Mouse (Mus musculus) myocyte (in vitro differentiated cells): ENCODE measurements at regions not wholly inside any gene's neighbourhood (a gene's known extent, or its start where the extent isn't known, plus 50 kb on each side); places are given as distances from the start of the nearest gene placed in this dataset.
A peak's percentile ranks its signal among the peaks of the same experiment; 100 is the strongest.

Experiments
- H3K27me3 ChIP-seq: one replicate; pipeline ENCODE4 v1.6.1; 2011; ENCODE audit not compliant: control insufficient read depth, insufficient read depth, insufficient read length
- H3K36me3 ChIP-seq: one replicate; pipeline ENCODE4 v1.6.1; 2011; ENCODE audit not compliant: control insufficient read depth, insufficient read depth
- H3K4me2 ChIP-seq: one replicate; pipeline ENCODE4 v1.6.1; 2011; ENCODE audit warnings: low read depth, control low read depth
- H3K4me3 ChIP-seq: one replicate; pipeline ENCODE4 v1.5.1; 2011; ENCODE audit warnings: mild to moderate bottlenecking, control low read depth, moderate library complexity
- H3K79me2 ChIP-seq: one replicate; pipeline ENCODE4 v1.6.1; 2011; ENCODE audit not compliant: control insufficient read depth, insufficient read depth
- H3ac ChIP-seq: one replicate; pipeline ENCODE4 v1.6.1; 2011; ENCODE audit not compliant: control insufficient read depth, insufficient read length
- CEBPB ChIP-seq: IDR thresholded peaks from 2 replicates; pipeline ENCODE4 v1.6.1; 2011; ENCODE audit warnings: mild to moderate bottlenecking, moderate library complexity; ENCODE audit not compliant: poor library complexity, insufficient read depth, severe bottlenecking
- E2F4 ChIP-seq: IDR thresholded peaks from one replicate; pipeline ENCODE4 v1.6.1; 2011; ENCODE audit warnings: mild to moderate bottlenecking, control low read depth, moderate library complexity; ENCODE audit not compliant: insufficient read depth
- MAX ChIP-seq: IDR thresholded peaks from one replicate; pipeline ENCODE4 v1.6.1; 2011; ENCODE audit warnings: low read depth, mild to moderate bottlenecking, control low read depth
- MYOD1 ChIP-seq, 3 experiments: IDR thresholded peaks; one replicate each; pipeline ENCODE4 v1.6.1; 2011; ENCODE audit warnings: control low read depth in 2 of 3, low read depth in 2 of 3, mild to moderate bottlenecking in 2 of 3, moderate library complexity in 1 of 3; ENCODE audit not compliant: insufficient read length in 2 of 3, control insufficient read depth in 1 of 3
- MYOG ChIP-seq, 3 experiments: IDR thresholded peaks; one replicate each; pipeline ENCODE4 v1.6.1; 2011; ENCODE audit warnings: control low read depth in 2 of 3, low read depth in 2 of 3, mild to moderate bottlenecking in 2 of 3; ENCODE audit not compliant: insufficient read length in 2 of 3, control insufficient read depth in 1 of 3, insufficient read depth in 1 of 3
- POLR2A ChIP-seq: IDR thresholded peaks from one replicate; pipeline ENCODE4 v1.6.1; 2011; ENCODE audit warnings: low read depth, mild to moderate bottlenecking, control low read depth, moderate library complexity; ENCODE audit not compliant: insufficient read length
- POLR2AphosphoS2 ChIP-seq: IDR thresholded peaks from one replicate; pipeline ENCODE4 v1.6.1; 2011; ENCODE audit warnings: low read depth, control low read depth; ENCODE audit not compliant: insufficient read length
- REST ChIP-seq: IDR thresholded peaks from one replicate; pipeline ENCODE4 v1.6.1; 2011; ENCODE audit warnings: mild to moderate bottlenecking, control low read depth, moderate library complexity; ENCODE audit not compliant: insufficient read depth, insufficient read length
- SRF ChIP-seq: IDR thresholded peaks from one replicate; pipeline ENCODE4 v1.6.1; 2011; ENCODE audit warnings: low read depth; ENCODE audit not compliant: control insufficient read depth, insufficient read length
- TCF12 ChIP-seq: IDR thresholded peaks from one replicate; pipeline ENCODE4 v1.6.1; 2011; ENCODE audit warnings: mild to moderate bottlenecking, control low read depth; ENCODE audit not compliant: poor library complexity, insufficient read depth, severe bottlenecking
- TCF3 ChIP-seq: IDR thresholded peaks from one replicate; pipeline ENCODE4 v1.6.1; 2011; ENCODE audit warnings: low read depth, control low read depth; ENCODE audit not compliant: insufficient read length
- USF1 ChIP-seq: IDR thresholded peaks from one replicate; pipeline ENCODE4 v1.6.1; 2011; ENCODE audit warnings: low read depth, mild to moderate bottlenecking, control low read depth, moderate library complexity

GRCm38 (mm10) chr16:77166722-77167121 lies 153.2 kb downstream of the Usp25 start:
- no peaks in the 10 kb centered on the region for H3K79me2 ChIP-seq
- TF ChIP-seq E2F4 (no peak), REST (no peak), POLR2A (no peak), TCF3 (no peak), MAX (no peak), MYOD1 (IDR thresholded peaks at IDR 0.05; ENCODE audit: control insufficient read depth in 1 of 3, insufficient read length in 2 of 3, low read depth in 2 of 3) (no peak), SRF (no peak), MYOG (IDR thresholded peaks at IDR 0.05; ENCODE audit: control insufficient read depth in 1 of 3, insufficient read depth in 1 of 3, insufficient read length in 2 of 3, low read depth in 2 of 3) (no peak), POLR2AphosphoS2 (no peak), USF1 (no peak), TCF12 (no peak), CEBPB (no peak)

GRCm38 (mm10) chr16:77173026-77173692 lies 159.7 kb downstream of the Usp25 start:
- no peak overlapping the region for H3K4me3 ChIP-seq
- H3K4me2 ChIP-seq = no peak overlapping the region
- no peaks in the 10 kb centered on the region for H3K27me3 ChIP-seq
- no peaks in the 10 kb centered on the region for H3K79me2 ChIP-seq
- no peaks in the 10 kb centered on the region for H3K36me3 ChIP-seq
- TF ChIP-seq MYOG (IDR thresholded peaks at IDR 0.05; ENCODE audit: control insufficient read depth in 1 of 3, insufficient read depth in 1 of 3, insufficient read length in 2 of 3, low read depth in 2 of 3) (no peak), TCF12 (no peak), POLR2AphosphoS2 (no peak), CEBPB (no peak), SRF (no peak), REST (no peak), MAX (no peak), POLR2A (no peak), MYOD1 (IDR thresholded peaks at IDR 0.05; ENCODE audit: control insufficient read depth in 1 of 3, insufficient read length in 2 of 3, low read depth in 2 of 3) (no peak), USF1 (no peak), TCF3 (no peak), E2F4 (no peak)
- H3ac ChIP-seq = no peak overlapping the region

More at GRCm38 (mm10) chr16:77166722-77167121, 153.2 kb downstream of the Usp25 start:
- Histone ChIP-seq H3K4me2 (no peak overlapping the region), H3K36me3 (no peaks in the 10 kb centered on the region), H3K27me3 (no peaks in the 10 kb centered on the region), H3K4me3 (no peak overlapping the region), H3ac (no peak overlapping the region)

- Histone ChIP-seq H3K4me2 (no peak overlapping the region), H3K27me3 (no peaks in the 10 kb centered on the region), H3K79me2 (no peaks in the 10 kb centered on the region), H3K36me3 (no peaks in the 10 kb centered on the region), H3K4me3 (no peak overlapping the region), H3ac (no peak overlapping the region)
- TF ChIP-seq CEBPB (peak; percentile 70), TCF3 (no peak)
Observed at GRCm38 (mm10) chr16:77174744-77175432, 161.4 kb downstream of the Usp25 start.

GRCm38 (mm10) chr16:77180990-77181389 lies 167.5 kb downstream of the Usp25 start:
- no peak for TF ChIP-seq MYOD1 (IDR thresholded peaks at IDR 0.05; ENCODE audit: control insufficient read depth in 1 of 3, insufficient read length in 2 of 3, low read depth in 2 of 3)
- TF ChIP-seq TCF3 = no peak
- no peak for TF ChIP-seq CEBPB
- no peak for TF ChIP-seq E2F4
- no peak for TF ChIP-seq MYOG (IDR thresholded peaks at IDR 0.05; ENCODE audit: control insufficient read depth in 1 of 3, insufficient read depth in 1 of 3, insufficient read length in 2 of 3, low read depth in 2 of 3)
- TF ChIP-seq TCF12 = no peak
- TF ChIP-seq POLR2A = no peak
- no peak for TF ChIP-seq USF1
- Histone ChIP-seq H3K4me3 (no peak overlapping the region), H3K4me2 (no peak overlapping the region), H3ac (no peak overlapping the region), H3K27me3 (no peaks in the 10 kb centered on the region), H3K36me3 (no peaks in the 10 kb centered on the region), H3K79me2 (no peaks in the 10 kb centered on the region)
